Mouse (Mus musculus): Measurements from ENCODE around the gene Pld3.
A peak's percentile ranks its signal among the peaks of the same experiment; 100 is the strongest.

Pld3 gene

GRCm38 (mm10) chr7:27486770-27487697, 66.0 kb downstream of the Pld3 start, which contains the start of gene Sertad1:
Gene Sertad1 (plus strand): TSS chr7:27486910.
- peak; percentile 99 for DNase-seq (ENCODE audit: low spot score)

- no peak for DNase-seq (ENCODE audit: low spot score)
These were observed 66.8 kb downstream of the Pld3 start for GRCm38 (mm10) chr7:27486102-27486769.

- no peak for DNase-seq (ENCODE audit: low spot score)
These were observed 69.2 kb downstream of the Pld3 start for GRCm38 (mm10) chr7:27483860-27484259.

Measured in ovary, postnatal 14 days (tissue).